Mouse (Mus musculus) heart, postnatal 14 days (tissue): ENCODE data around the gene Mus81. TPM values are rescaled to one million over a fixed set of nuclear protein-coding genes. Genes with fewer than 3 reads are reported as not detected.

Experiments
- DNase-seq, 2 experiments: peaks; one replicate each; pipeline ENCODE4 v3.0.0; 2021 to 2022
- intact Hi-C: fragments of 180-260 bp; cut with DNase I; formaldehyde crosslinking; loops from one replicate; pipeline ENCODE4 v1.15.1; 2025
- total RNA-seq, 2 experiments: library from RNA; stranded (reverse); gene quantifications; 2 replicates each; pipeline ENCODE4 v1.2.3; 2021

Gene Mus81
- total RNA-seq, 2 experiments from 2014 or later, result 22.2 to 24.9 TPM

DNA sequence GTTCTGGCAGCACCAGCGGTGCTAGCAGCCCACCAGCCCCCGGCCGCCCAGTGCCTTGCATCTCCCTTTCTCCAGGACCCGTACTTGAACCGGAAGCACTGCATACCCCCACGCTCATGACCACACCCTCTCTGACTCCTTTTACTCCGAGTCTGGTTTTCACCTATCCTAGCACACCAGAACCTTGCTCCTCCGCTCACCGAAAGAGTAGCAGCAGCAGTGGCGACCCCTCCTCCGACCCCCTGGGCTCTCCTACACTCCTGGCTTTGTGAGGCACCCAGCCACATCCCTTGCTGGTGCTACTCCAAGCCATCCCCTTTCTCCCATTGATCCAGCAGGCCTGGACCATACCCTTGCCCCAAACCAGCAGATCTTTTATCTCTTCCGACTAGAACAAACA is 33.2 kb downstream of the Mus81 start:
- no peak for DNase-seq
- intact Hi-C loops, result no loop called here

DNA sequence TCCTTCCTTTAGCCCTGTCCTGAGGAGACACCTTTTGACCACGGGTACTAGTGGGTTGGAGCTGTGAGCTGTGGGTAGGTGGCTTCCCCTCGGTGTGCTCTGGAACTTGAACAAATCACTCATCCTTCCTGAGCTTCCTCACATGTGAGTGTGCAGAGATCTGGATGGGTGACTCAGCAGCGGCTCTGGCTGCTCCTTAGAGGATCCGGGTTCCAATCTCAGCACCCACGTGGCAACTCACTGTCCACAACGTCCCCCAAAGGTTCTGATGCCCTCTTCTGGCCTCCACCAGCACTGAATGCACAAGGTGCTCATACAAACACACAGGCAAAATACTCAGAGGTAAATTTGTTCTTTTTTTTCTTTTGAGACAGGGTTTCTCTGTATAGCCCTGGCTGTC is 36.4 kb downstream of the Mus81 start:
- intact Hi-C loops, result no loop called here
- DNase-seq, result no peak

DNA sequence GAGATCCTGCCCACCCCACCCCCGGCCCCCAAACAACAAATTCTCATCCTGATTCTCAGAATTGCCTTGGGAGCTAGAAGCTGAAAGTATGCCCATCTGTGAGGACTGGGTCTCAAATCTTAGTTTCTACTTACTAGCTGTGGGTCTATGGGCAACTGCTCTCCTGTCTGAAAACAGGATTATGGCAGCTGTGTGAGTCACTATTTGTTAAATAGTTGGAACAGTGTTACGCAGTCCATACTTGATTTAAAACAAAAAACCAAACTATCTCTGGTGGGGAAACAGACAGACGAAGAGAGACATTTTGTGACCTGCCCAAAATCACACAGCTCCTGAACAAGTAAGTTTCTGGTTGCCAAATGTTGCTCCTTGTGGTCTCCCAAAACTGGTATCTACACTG is 38.5 kb downstream of the Mus81 start:
- no peak for DNase-seq
- intact Hi-C loops, result no loop called here

DNA sequence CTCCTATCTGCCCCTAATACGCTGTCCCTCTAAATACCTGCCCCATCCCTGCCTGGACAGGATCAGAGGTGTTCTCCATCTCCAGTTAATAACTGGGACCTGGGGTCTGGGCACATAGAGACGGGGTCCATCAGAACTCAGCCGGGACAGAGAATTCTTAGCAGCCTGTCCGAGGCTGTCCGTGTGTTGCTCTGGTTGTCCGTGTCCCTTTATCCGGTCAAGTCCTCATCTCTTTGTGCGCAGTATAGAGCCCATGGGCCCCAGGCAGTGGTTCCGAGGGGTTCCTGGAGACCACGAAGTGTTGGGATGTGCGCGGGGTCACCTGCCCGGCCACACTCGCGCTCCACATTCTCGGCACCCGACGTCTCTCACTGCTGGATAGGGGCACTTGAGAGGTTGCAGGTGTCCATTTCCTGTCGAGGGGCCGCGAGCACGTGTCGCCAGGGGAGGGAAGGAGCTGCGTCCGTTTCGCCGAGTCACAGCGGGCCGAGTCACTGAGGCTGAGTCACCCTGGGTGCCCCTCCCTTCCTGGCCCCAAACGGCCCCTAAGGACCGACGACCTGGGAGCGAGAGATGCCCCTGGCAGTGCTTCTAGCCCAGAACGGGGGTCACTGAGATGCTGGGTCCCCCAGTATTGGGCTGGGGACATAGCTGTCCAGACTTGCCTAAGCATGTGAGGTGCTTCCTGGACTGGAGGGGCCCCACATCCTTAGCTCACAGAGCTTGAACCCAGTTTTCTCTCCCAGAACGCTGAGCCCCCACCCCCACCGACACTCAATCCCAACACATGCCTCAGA is 39.6 kb downstream of the Mus81 start:
- intact Hi-C loops, result no loop called here
- DNase-seq, result peak in 1 of 2 experiments; percentile 31

DNA sequence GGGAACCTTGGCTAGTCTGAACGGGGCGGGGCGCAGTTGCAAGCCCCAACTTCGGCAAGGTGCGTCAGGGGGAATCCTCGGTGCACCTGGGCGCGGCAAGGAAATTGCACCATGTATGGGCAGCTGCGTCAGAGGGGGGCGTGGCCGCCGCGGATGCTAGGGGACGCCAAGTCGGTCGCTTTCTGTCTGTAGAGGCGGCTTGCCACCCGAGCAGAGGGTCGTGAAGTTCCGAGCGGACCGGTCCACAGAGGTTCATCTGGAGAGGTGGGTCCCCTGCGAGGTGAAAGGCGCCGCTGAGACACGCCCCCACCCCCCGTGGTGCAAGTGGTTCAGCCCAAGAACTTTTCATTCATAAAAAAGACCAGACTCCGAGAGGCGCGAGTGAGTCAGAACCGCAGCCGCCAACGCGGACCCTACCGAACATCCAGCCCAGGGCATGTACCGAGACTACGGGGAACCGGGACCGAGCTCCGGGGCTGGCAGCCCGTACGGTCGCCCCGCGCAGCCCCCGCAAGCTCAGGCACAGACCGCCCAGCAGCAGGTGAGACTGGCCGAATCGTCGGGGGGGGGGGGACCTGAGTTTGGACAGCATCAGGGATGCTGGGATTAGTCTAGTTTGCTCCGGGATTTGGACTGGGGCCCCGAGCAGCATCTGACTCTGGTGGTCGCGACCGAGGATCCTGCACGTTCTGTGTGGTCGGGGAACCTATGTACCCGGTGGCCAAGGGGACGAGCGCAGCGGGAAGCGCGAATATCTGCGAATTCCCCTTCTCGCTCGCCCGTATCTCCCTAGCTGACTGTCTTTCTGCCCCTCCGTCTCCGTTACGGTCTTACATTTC is 40.5 kb downstream of the Mus81 start, which contains the start of gene Fosl1:
Fosl1 (plus strand) TSS at position 33 of the 839 bp plus-strand sequence.
- intact Hi-C loops, result no loop called here
- DNase-seq, result peak; percentile 62 to 77

DNA sequence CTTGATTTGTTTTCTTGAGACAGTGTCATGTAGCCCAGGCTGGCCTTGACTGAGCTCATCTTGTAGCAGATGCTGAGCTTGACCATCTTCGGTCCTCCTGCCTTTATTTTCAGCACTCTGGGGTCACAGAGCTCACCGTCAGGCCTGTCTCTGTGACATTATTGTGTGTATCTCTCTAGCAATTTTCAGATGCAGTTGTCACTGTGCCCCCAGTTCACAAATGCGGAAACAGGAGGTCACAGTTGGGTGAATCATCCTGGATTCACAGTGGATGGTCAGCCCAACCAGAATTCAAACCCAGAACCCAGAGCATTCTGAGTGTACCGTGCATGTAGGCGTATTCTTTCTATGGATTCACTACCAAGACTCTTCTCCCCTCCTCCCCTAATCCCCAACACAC is 42.5 kb downstream of the Mus81 start:
- no peak for DNase-seq
- intact Hi-C loops, result no loop called here

DNA sequence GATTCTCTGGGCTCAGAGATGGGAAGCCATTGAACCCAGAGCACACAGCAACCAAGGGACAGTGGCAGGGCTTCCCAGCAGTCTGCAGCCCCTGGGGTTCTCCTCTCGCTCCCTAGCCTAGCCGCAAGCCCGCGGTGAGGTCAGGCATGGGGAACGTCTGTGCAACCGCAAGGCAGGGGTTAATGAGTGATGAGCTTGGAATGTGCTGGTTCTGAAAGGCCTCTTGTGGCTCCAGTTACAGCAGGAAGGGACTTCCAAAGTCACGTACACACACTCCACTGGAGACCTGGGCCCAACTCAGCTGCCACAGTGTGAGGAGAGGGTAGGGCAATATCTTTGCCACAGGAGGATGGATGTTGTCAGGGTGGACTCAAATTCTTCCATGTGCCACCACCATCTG is 43.2 kb downstream of the Mus81 start:
- no peak for DNase-seq
- intact Hi-C loops, result no loop called here

DNA sequence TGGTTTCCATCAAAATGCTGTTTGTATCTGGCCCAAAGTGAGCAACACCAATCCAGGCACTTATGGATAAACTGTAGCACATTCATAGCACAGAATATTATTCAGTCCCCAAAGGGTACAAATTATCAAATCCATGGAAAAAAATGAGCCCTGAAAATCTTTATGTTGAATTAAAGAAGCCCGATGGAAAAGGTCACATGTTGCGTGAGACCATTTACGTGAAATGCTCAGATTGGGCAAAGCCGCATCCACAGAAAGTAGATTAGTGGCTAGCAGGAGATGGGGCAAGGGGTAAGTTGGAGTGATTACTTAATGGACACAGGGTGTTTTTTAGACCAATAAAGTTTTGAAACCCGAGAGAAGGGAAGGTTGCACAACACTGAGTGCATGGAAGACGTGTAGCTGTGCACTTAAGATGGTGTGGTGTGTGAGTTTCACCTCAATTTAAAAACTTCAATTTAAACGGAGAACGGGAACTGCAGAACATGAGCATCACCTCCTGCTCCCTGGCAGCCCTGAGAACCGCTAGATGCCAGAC is 43.8 kb downstream of the Mus81 start:
- intact Hi-C loops, result no loop called here
- no peak for DNase-seq

DNA sequence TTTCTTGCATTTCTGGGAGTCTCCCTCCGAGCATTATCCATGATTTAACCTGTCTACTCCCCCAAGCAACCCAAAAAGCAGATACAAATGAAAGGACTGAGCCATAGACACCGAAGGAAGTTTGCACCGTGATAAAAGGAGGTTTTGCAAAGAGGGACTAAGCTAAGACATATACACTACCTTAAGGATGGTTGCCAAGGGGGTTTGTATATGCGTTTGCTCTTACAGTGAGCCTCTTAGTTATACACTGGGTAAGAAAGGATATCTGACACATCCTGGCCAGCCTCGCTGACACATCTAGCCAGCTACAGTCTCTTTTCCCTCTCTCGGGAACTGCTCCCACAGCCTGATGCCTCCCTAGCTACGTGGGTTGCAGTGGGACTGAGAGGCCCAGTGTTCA is 54.3 kb downstream of the Mus81 start:
- intact Hi-C loops, result loop anchor here (2.0 kb wide), 1 partner anchor 53 kb away; no protein-coding TSS in a partner anchor
- DNase-seq, result no peak

DNA sequence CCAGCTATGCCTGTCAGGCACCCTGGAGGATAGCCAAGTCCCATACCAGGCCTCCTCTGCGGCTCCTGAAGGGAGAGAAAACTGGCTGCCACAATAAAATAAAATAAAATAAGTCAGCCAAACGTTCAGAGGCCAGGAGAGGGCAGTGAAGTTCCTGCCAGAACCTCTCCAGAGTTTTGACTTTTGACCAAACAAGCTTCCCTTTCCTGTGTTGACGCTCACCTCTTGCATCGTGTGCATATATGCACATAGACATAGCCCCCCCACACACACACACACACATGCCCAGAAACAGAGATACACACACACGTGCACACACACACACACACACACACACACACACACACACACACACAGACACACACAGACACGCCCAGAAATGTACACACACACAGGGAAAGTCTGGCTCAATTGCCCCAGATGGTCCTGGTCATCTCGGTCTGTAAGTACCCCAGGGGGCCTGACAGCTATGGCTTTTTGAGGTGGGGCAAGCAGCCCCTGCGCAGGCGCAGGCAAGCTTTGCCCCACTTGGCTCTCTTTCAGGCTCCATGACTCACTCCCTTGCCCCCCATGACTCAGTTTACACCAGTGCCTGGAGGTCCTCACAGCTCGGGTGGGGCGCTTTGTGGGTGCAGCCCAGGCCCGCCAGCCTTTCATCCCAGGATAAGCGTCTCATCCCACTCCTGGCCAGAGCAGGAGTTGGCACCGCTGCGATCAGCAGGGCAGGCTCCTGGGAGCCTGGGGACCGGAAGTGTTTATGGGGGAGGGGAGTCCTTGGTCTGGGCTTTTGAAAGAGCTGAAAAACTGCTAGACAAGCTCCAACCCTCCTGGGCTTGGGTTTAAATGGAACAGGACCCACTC is 55.0 kb downstream of the Mus81 start:
- intact Hi-C loops, result no loop called here
- DNase-seq, result peak; percentile 52 to 71

Other genes starting within 250 kb of the Mus81 start
- 10 to 100 TPM; 21.5 to 22.1 TPM for gene Pacs1, start 215.3 kb downstream of the Mus81 start, total RNA-seq
- 100 to 1,000 TPM; 109 to 116 TPM for gene Sf3b2, start 192.9 kb downstream of the Mus81 start, total RNA-seq
- 10 to 100 TPM; 20.0 to 23.8 TPM for gene Gal3st3, start 190.1 kb downstream of the Mus81 start, total RNA-seq
- gene Catsper1, start 152.7 kb downstream of the Mus81 start, total RNA-seq, result not detected
- gene Cst6, start 138.8 kb downstream of the Mus81 start, total RNA-seq, result 1 to 10 TPM; 4.6 to 4.9 TPM
- gene Eif1ad, start 121.7 kb downstream of the Mus81 start, total RNA-seq, result 10 to 100 TPM; 21.5 to 22.6 TPM
- gene Banf1, start 121.2 kb downstream of the Mus81 start, total RNA-seq, result 100 to 1,000 TPM; 115 to 145 TPM
- gene Sart1, start 99.7 kb downstream of the Mus81 start, total RNA-seq, result 10 to 100 TPM; 47.5 to 49.5 TPM
- gene Tsga10ip, start 85.9 kb downstream of the Mus81 start, total RNA-seq, result under 1 TPM; 0.31 to 0.90 TPM
- 100 to 1,000 TPM; 252 to 264 TPM for gene Drap1, start 63.4 kb downstream of the Mus81 start, total RNA-seq
- 10 to 100 TPM; 39.9 to 41.9 TPM for gene AI837181, start 63.3 kb downstream of the Mus81 start, total RNA-seq
- not detected for gene Fosl1, start 40.9 kb downstream of the Mus81 start, total RNA-seq
- gene Ccdc85b, start 30.5 kb downstream of the Mus81 start, total RNA-seq, result 10 to 100 TPM in 1 of 2 experiments, 1 to 10 TPM in 1; 10.0 to 11.2 TPM
- gene Fibp, start 27.8 kb downstream of the Mus81 start, total RNA-seq, result 10 to 100 TPM; 55.7 to 63.2 TPM
- gene Ctsw, start 19.9 kb downstream of the Mus81 start, total RNA-seq, result under 1 TPM in 1 of 2 experiments, not detected in 1; 0.71 TPM
- gene Efemp2, start 14.4 kb downstream of the Mus81 start, total RNA-seq, result 10 to 100 TPM; 17.9 to 18.3 TPM
- 100 to 1,000 TPM; 274 to 350 TPM for gene Cfl1, start 2.1 kb upstream of the Mus81 start, total RNA-seq
- 1 to 10 TPM in 1 of 2 experiments, under 1 TPM in 1; 0.93 to 1.2 TPM for gene 1700020D05Rik, start 15.4 kb upstream of the Mus81 start, total RNA-seq
- gene Snx32, start 22.1 kb upstream of the Mus81 start, total RNA-seq, result 1 to 10 TPM; 6.6 to 8.5 TPM
- gene Ovol1, start 72.2 kb upstream of the Mus81 start, total RNA-seq, result not detected
- gene Ap5b1, start 79.6 kb upstream of the Mus81 start, total RNA-seq, result 1 to 10 TPM; 2.3 to 3.5 TPM
- gene Rnaseh2c, start 113.5 kb upstream of the Mus81 start, total RNA-seq, result 10 to 100 TPM; 50.8 to 51.8 TPM
- 10 to 100 TPM; 28.4 to 30.8 TPM for gene Kat5, start 121.8 kb upstream of the Mus81 start, total RNA-seq
- gene Rela, start 149.1 kb upstream of the Mus81 start, total RNA-seq, result 10 to 100 TPM; 25.8 to 29.9 TPM
- gene Sipa1, start 175.3 kb upstream of the Mus81 start, total RNA-seq, result 10 to 100 TPM; 32.7 to 33.8 TPM
- gene Map3k11, start 200.3 kb upstream of the Mus81 start, total RNA-seq, result 10 to 100 TPM; 35.9 to 37.2 TPM
- 10 to 100 TPM; 24.0 to 24.9 TPM for gene Pcnx3, start 200.5 kb upstream of the Mus81 start, total RNA-seq
- not detected for gene Kcnk7, start 216.0 kb upstream of the Mus81 start, total RNA-seq
- gene Ehbp1l1, start 237.9 kb upstream of the Mus81 start, total RNA-seq, result 100 to 1,000 TPM; 124 to 141 TPM
- gene Fam89b, start 241.3 kb upstream of the Mus81 start, total RNA-seq, result 10 to 100 TPM; 38.6 to 40.1 TPM